Comparison of ENCODE assay signal across 23 mouse cellular contexts in the genomic region with DNA sequence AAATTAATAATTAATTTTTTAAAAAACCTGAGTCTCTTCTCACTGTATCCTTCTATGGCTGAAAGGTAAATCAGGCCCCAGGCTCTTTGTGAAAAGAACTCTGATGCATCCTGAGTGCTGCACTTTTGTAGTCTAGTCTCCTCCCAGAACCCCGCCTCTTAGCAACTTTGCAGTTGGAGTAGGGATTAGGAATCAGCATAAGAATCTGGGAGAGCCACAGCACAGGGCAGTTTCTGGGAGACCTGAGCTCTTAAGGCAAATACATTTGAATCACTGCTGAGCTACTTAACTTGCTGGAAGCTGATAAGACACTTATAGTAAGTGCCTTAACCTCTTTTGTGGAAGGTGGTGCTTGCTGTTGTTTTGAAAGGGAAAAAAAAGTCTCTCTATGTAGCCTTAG.
DNase-seq lines count a peak whose midpoint lies in the region; ATAC-seq lines count a peak whose summit lies in the region.
"Had no signal": no experiment of that assay in that cellular context is flagged by ENCODE, and none has a peak within 500 bp of the region (broad histone marks: within the 10 kb centered on the region; RNA-seq: fewer than 3 reads in every experiment).

No protein-coding gene starts in this region.

- no peak overlapping the region for H3K27ac ChIP-seq in lung, embryonic 15.5 days
- H3K27ac ChIP-seq in midbrain, embryonic 12.5 days (replicated peaks), result no peak overlapping the region
- H3K27ac ChIP-seq in midbrain, embryonic 14.5 days (replicated peaks; ENCODE audit: low read depth, low read length), result no peak overlapping the region
- H3K27ac ChIP-seq: embryonic facial prominence, embryonic 10.5 days; forebrain, embryonic 13.5 days; gastrocnemius, adult 2 months; heart, embryonic 10.5 days; hindbrain, embryonic 12.5 days had no signal

- no peaks in the 10 kb centered on the region for H3K9me3 ChIP-seq in lung, embryonic 15.5 days
- H3K9me3 ChIP-seq in midbrain, embryonic 12.5 days, result no peaks in the 10 kb centered on the region
- H3K9me3 ChIP-seq in midbrain, embryonic 14.5 days (ENCODE audit: control insufficient read depth, low read length), result no peaks in the 10 kb centered on the region
- H3K9me3 ChIP-seq: embryonic facial prominence, embryonic 10.5 days; forebrain, embryonic 13.5 days; G1E; heart, embryonic 10.5 days; hindbrain, embryonic 12.5 days had no signal

- no peak overlapping the region for H3K4me3 ChIP-seq in lung, embryonic 15.5 days
- no peak overlapping the region for H3K4me3 ChIP-seq in midbrain, embryonic 12.5 days
- H3K4me3 ChIP-seq in midbrain, embryonic 14.5 days (replicated peaks; ENCODE audit: low read depth, low read length), result no peak overlapping the region
- H3K4me3 ChIP-seq: embryonic facial prominence, embryonic 10.5 days; forebrain, embryonic 13.5 days; gastrocnemius, adult 2 months; heart, embryonic 10.5 days; hindbrain, embryonic 12.5 days had no signal

- WGBS in lung, embryonic 15.5 days, result 63% methylated on average over 1 of the region's 1 CpGs
- 26% methylated on average over 1 of the region's 1 CpGs for WGBS in midbrain, embryonic 12.5 days
- 30% methylated on average over 1 of the region's 1 CpGs for WGBS in midbrain, embryonic 14.5 days

- intact Hi-C loops in left cerebral cortex, postnatal 10 days (cut with DNase I), result no loop called here

- DNase-seq in lung, adult 18-20 months, result no peak
- DNase-seq in midbrain, embryonic 14.5 days, result no peak
- peak; percentile 60 for DNase-seq in ZHBTc4 (ENCODE audit: low read depth, low spot score)
- DNase-seq in left cerebral cortex, postnatal 10 days (ENCODE audit: extremely low spot score in 1 of 2, low spot score in 2 of 2), result no peak
- DNase-seq in Muller cell, postnatal 12 days (ENCODE audit: inconsistent ontology term), result no peak
- DNase-seq: adrenal gland, adult 2 months; adrenal gland, postnatal 25 days; cerebellum, adult 2 months; cerebellum, postnatal 10 days; forebrain, postnatal 0 days; gastrocnemius, adult 2 months; heart, adult 18-20 months; heart, postnatal 10 days; heart, postnatal 4 days had no signal

- no peaks in the 10 kb centered on the region for H3K27me3 ChIP-seq in lung, embryonic 15.5 days
- H3K27me3 ChIP-seq in midbrain, embryonic 12.5 days, result no peaks in the 10 kb centered on the region
- H3K27me3 ChIP-seq in midbrain, embryonic 14.5 days (ENCODE audit: control insufficient read depth, insufficient read depth, low read length), result no peaks in the 10 kb centered on the region
- H3K27me3 ChIP-seq: CH12.LX; forebrain, embryonic 13.5 days; hindbrain, embryonic 12.5 days had no signal

- H3K4me2 ChIP-seq in lung, embryonic 15.5 days, result no peak overlapping the region
- no peak overlapping the region for H3K4me2 ChIP-seq in midbrain, embryonic 12.5 days (replicated peaks)
- H3K4me2 ChIP-seq in midbrain, embryonic 14.5 days (ENCODE audit: low read length), result no peak overlapping the region
- H3K4me2 ChIP-seq: forebrain, embryonic 13.5 days; hindbrain, embryonic 12.5 days had no signal

- ATAC-seq in lung, embryonic 15.5 days (ENCODE audit: borderline replicate concordance, extremely low read depth, low FRiP score, low TSS enrichment), result 0 out of 2 replicates have a peak, but pooled peaks have one; percentile 49
- ATAC-seq in midbrain, embryonic 12.5 days (ENCODE audit: low FRiP score, low read depth), result 0 out of 2 replicates have a peak, but pooled peaks have one; percentile 60
- no peak for ATAC-seq in midbrain, embryonic 14.5 days (ENCODE audit: low FRiP score, low TSS enrichment)
- ATAC-seq: forebrain, embryonic 13.5 days; forebrain, postnatal 0 days; hindbrain, embryonic 16.5 days had no signal

- H3K4me1 ChIP-seq in lung, embryonic 15.5 days, result no peaks in the 10 kb centered on the region
- H3K4me1 ChIP-seq in midbrain, embryonic 12.5 days, result no peaks in the 10 kb centered on the region
- no peaks in the 10 kb centered on the region for H3K4me1 ChIP-seq in midbrain, embryonic 14.5 days (ENCODE audit: control insufficient read depth, insufficient read depth, low read length)
- H3K4me1 ChIP-seq: embryonic facial prominence, embryonic 10.5 days; forebrain, embryonic 13.5 days; heart, embryonic 10.5 days; hindbrain, embryonic 12.5 days had no signal

- H3K9ac ChIP-seq in lung, embryonic 15.5 days, result no peak overlapping the region
- no peak overlapping the region for H3K9ac ChIP-seq in midbrain, embryonic 12.5 days (replicated peaks)
- H3K9ac ChIP-seq in midbrain, embryonic 14.5 days (replicated peaks; ENCODE audit: low read length), result no peak overlapping the region
- H3K9ac ChIP-seq: forebrain, embryonic 13.5 days; forebrain, postnatal 0 days; hindbrain, embryonic 12.5 days had no signal

- no peaks in the 10 kb centered on the region for H3K36me3 ChIP-seq in lung, embryonic 15.5 days
- no peaks in the 10 kb centered on the region for H3K36me3 ChIP-seq in midbrain, embryonic 12.5 days
- H3K36me3 ChIP-seq in midbrain, embryonic 14.5 days (ENCODE audit: control insufficient read depth, insufficient read depth, low read length), result no peaks in the 10 kb centered on the region
- H3K36me3 ChIP-seq: embryonic facial prominence, embryonic 10.5 days; G1E; heart, embryonic 10.5 days; hindbrain, embryonic 12.5 days had no signal
